Mouse (Mus musculus) heart, postnatal 25 days (tissue): ENCODE data around the gene Pdgfc. TPM values are rescaled to one million over a fixed set of nuclear protein-coding genes. Genes with fewer than 3 reads are reported as not detected.
"Not testable (repeated sequence)": the region's sequence is repeated elsewhere in the genome, so short reads cannot be mapped to it uniquely, and the experiment has no call there.

Experiments
- DNase-seq: peaks from one replicate; pipeline ENCODE4 v3.0.0; 2022; ENCODE audit warnings: low spot score
- intact Hi-C: fragments of 180-260 bp; cut with DNase I; formaldehyde crosslinking; loops from one replicate; pipeline ENCODE4 v1.15.1; 2025
- total RNA-seq, 2 experiments: library from RNA; stranded (reverse); gene quantifications; 2 replicates each; pipeline ENCODE4 v1.2.3; 2021

The Pdgfc gene
- total RNA-seq, 2 experiments from 2014 or later = 2.5 to 3.2 TPM

- DNase-seq = no peak
- intact Hi-C loops = no loop called here
Measured at GRCm38 (mm10) chr3:81136985-81137384, 100.8 kb downstream of the Pdgfc start.

- DNase-seq, intact Hi-C loops: not testable (repeated sequence)
Measured at GRCm38 (mm10) chr3:81138030-81138429, 101.8 kb downstream of the Pdgfc start.

GRCm38 (mm10) chr3:81143730-81144129, 107.5 kb downstream of the Pdgfc start:
- intact Hi-C loops = no loop called here

GRCm38 (mm10) chr3:81149109-81149521, 112.9 kb downstream of the Pdgfc start:
- intact Hi-C loops = no loop called here
- DNase-seq = no peak

More at GRCm38 (mm10) chr3:81143730-81144129, 107.5 kb downstream of the Pdgfc start:
- DNase-seq = no peak

- intact Hi-C loops = no loop called here
- no peak for DNase-seq
Measured at GRCm38 (mm10) chr3:81150228-81150627, 114.0 kb downstream of the Pdgfc start.

- no peak for DNase-seq
- intact Hi-C loops = no loop called here
Measured at GRCm38 (mm10) chr3:81154420-81154819, 118.2 kb downstream of the Pdgfc start.

GRCm38 (mm10) chr3:81160457-81161165, 124.4 kb downstream of the Pdgfc start:
- intact Hi-C loops = no loop called here
- no peak for DNase-seq

- intact Hi-C loops = no loop called here
- no peak for DNase-seq
Measured at GRCm38 (mm10) chr3:81162129-81162528, 125.9 kb downstream of the Pdgfc start.

GRCm38 (mm10) chr3:81164091-81164490, 127.9 kb downstream of the Pdgfc start:
- intact Hi-C loops = no loop called here
- no peak for DNase-seq

- intact Hi-C loops = no loop called here
- no peak for DNase-seq
Measured at GRCm38 (mm10) chr3:81170073-81170809, 134.0 kb downstream of the Pdgfc start.

GRCm38 (mm10) chr3:81174832-81175231, 138.6 kb downstream of the Pdgfc start:
- intact Hi-C loops = no loop called here
- DNase-seq = no peak

- intact Hi-C loops = no loop called here
- no peak for DNase-seq
Measured at GRCm38 (mm10) chr3:81181319-81182013, 145.2 kb downstream of the Pdgfc start.

- no peak for DNase-seq
- intact Hi-C loops = no loop called here
Measured at GRCm38 (mm10) chr3:81196937-81197336, 160.7 kb downstream of the Pdgfc start.

GRCm38 (mm10) chr3:81197644-81198043, 161.4 kb downstream of the Pdgfc start:
- intact Hi-C loops = no loop called here
- no peak for DNase-seq

- no peak for DNase-seq
- intact Hi-C loops = no loop called here
Measured at GRCm38 (mm10) chr3:81200647-81201046, 164.4 kb downstream of the Pdgfc start.

- no peak for DNase-seq
- intact Hi-C loops = no loop called here
Measured at GRCm38 (mm10) chr3:81205201-81205600, 169.0 kb downstream of the Pdgfc start.

GRCm38 (mm10) chr3:81208246-81208645, 172.0 kb downstream of the Pdgfc start:
- no peak for DNase-seq
- intact Hi-C loops = no loop called here

GRCm38 (mm10) chr3:81211147-81211546, 174.9 kb downstream of the Pdgfc start:
- intact Hi-C loops = no loop called here
- no peak for DNase-seq

GRCm38 (mm10) chr3:81211666-81212065, 175.4 kb downstream of the Pdgfc start:
- intact Hi-C loops = no loop called here
- DNase-seq = no peak

- DNase-seq = no peak
- intact Hi-C loops = no loop called here
Measured at GRCm38 (mm10) chr3:81215547-81216118, 179.4 kb downstream of the Pdgfc start.
